Mouse (Mus musculus) thymus, adult 2 months (tissue): ENCODE data around the gene Zfp715. TPM values are rescaled to one million over a fixed set of nuclear protein-coding genes. Genes with fewer than 3 reads are reported as not detected.
A peak's percentile ranks its signal among the peaks of the same experiment; 100 is the strongest.

Source experiments
- DNase-seq: peaks from one replicate; pipeline ENCODE4 v3.0.0; 2021
- H3K27ac ChIP-seq: fragments of 200-500 bp; 2 replicates; pipeline ENCODE4 v1.5.1; 2012; ENCODE audit warnings: low read length, control low read depth; ENCODE audit not compliant: control insufficient read depth, insufficient read depth
- H3K27me3 ChIP-seq: fragments of 200-500 bp; 2 replicates; pipeline ENCODE4 v1.6.1; 2012; ENCODE audit warnings: mild to moderate bottlenecking, low read length, moderate library complexity, mixed read lengths; ENCODE audit not compliant: control insufficient read depth, insufficient read depth
- H3K36me3 ChIP-seq: fragments of 200-500 bp; 2 replicates; pipeline ENCODE4 v1.6.1; 2012; ENCODE audit warnings: mild to moderate bottlenecking, low read length, moderate library complexity; ENCODE audit not compliant: control insufficient read depth, insufficient read depth
- H3K4me1 ChIP-seq: fragments of 200-500 bp; replicated peaks from 2 replicates; pipeline ENCODE4 v1.6.1; 2012; ENCODE audit warnings: low read length; ENCODE audit not compliant: control insufficient read depth, insufficient read depth
- H3K4me3 ChIP-seq: fragments of 200-500 bp; 2 replicates; pipeline ENCODE4 v1.5.1; 2012; ENCODE audit warnings: mild to moderate bottlenecking, low read length, control low read depth, moderate library complexity; ENCODE audit not compliant: control insufficient read depth, insufficient read depth
- CTCF ChIP-seq: fragments of 200-500 bp; IDR thresholded peaks from 2 replicates; pipeline ENCODE4 v1.5.1; 2012; ENCODE audit warnings: mild to moderate bottlenecking, control low read depth, low read length, moderate library complexity, borderline replicate concordance; ENCODE audit not compliant: control insufficient read depth, poor library complexity, insufficient read depth; ENCODE audit errors: extremely low read depth
- POLR2A ChIP-seq: fragments of 200-500 bp; IDR thresholded peaks from 2 replicates; pipeline ENCODE4 v1.6.1; 2012; ENCODE audit warnings: mild to moderate bottlenecking, low read length, control low read depth, moderate library complexity; ENCODE audit not compliant: control insufficient read depth, poor library complexity, insufficient read depth; ENCODE audit errors: extremely low read depth
- WGBS: fragments of 180-500 bp; shearing (Covaris S2); methylation state at CpG from one replicate; pipeline ENCODE4 v1.1.7; 2018; 5-methylcytosine and 5-hydroxymethylcytosine counted together
- polyA plus RNA-seq: library from polyadenylated mRNA; depleted of rRNA; stranded (reverse); fragments of >200 nt; gene quantifications from 2 replicates; pipeline ENCODE4 v1.2.3, GENCODE M21; 2012; rRNA removed

The Zfp715 gene
- 5.6 and 6.7 TPM in 2 replicates for polyA plus RNA-seq

DNA sequence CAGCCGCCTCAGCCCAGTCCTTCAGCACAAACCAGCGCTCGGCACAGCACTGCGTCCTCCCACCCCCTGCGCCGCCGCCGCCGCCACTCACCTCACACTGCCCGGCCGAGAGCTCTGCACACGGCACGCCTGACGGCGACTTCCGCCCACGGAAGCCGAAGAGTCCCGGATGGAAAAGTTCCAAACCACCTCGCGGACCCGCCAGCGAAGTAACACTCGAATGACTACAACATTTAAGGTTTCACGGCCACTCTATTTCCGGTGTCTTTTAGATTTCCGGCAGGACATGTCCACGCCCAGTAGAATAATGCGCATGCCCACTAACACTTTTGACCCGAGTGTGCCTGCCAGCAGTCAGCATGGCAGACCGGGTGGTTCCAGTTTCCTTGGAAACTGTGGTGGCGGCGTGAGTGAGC is at the start of gene Zfp715:
Gene Zfp715, minus strand, starts transcription at position 282 of the 416 bp plus-strand sequence.
- H3K27ac ChIP-seq, result peak within 1 kb of the TSS; percentile 12

DNA sequence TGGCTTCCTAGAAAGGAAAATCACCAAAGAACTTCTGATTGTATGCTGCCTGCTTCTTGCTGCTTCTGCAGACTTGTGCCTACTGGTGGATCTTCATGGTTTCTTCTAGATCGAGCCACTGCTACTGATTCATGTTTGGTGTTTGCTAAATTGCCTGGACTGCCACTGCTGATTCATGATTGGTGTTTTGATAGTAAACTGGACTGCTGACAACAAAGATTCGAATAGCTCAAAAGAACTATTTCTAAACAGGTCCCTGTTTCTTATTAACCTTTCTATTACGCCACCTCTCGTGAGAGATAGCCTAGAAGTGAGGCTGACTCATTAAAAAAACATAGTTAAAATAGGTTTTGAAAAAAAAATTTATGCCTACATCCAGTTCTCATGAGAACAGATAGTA is 48.9 kb upstream of the Zfp715 start:
- 84% methylated on average over 4 of the region's 4 CpGs for WGBS
- TF ChIP-seq CTCF (no peak), POLR2A (no peak)
- Histone ChIP-seq H3K36me3 (no peaks in the 10 kb centered on the region), H3K27me3 (no peaks in the 10 kb centered on the region), H3K4me1 (no peaks in the 10 kb centered on the region), H3K27ac (no peak overlapping the region), H3K4me3 (no peak overlapping the region)
- no peak for DNase-seq

More for the DNA sequence above, at the start of gene Zfp715:
- Histone ChIP-seq H3K27me3 (no peaks in the 10 kb centered on the region), H3K4me1 (0 out of 2 replicates have a peak, but pooled peaks cover 2% of the 10 kb centered on the region), H3K36me3 (peaks cover 6% of the 10 kb centered on the region; the same call in 1 of the 2 replicates), H3K4me3 (peak within 1 kb of the TSS; percentile 84)
- DNase-seq, result peak; percentile 81
- under 1% methylated on average over 33 of the region's 33 CpGs for WGBS
- peak; percentile 45; the same call in 1 of the 2 replicates for TF ChIP-seq POLR2A
- no peak for TF ChIP-seq CTCF

DNA sequence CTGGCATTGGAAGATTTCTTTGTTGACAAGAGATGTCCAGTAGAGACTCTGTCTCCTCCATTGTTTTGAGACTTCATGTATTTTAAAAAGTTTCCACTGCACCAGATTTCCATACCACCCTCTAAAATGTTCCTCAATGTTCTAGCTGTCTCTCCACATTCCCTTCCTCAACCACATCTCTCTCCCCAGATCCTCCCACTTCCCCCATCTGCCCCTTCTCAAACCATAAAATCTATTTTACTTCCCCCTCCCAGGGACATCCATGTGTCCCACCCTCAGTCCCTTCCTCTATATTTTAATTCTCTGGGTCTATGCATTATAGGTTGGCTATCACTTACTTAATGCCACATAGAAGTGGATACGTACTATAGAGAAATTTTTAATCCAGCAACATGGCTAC is 48.3 kb upstream of the Zfp715 start:
- TF ChIP-seq POLR2A, result no peak
- TF ChIP-seq CTCF, result no peak
- WGBS, result 94% methylated on average over 1 of the region's 1 CpGs

DNA sequence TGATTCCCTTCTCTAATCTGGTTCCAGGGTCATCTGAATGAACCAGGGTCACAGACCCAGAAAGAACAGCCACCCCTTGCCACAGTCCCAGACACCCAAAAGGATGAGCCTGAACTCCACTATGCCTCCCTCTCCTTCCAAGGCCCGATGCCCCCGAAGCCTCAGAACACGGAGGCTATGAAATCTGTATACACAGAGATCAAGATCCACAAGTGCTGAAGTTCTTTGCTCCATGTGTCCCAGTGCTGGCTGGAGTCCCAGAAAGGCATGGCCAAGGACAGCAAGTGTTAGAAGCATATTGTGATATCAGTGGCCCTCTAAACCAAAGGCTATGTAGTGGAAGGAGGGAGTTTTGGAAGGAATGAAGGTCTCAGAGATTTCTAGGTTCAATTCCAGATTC is 45.5 kb upstream of the Zfp715 start:
- no peaks in the 10 kb centered on the region for H3K27me3 ChIP-seq
- DNase-seq, result no peak
- no peak overlapping the region for H3K27ac ChIP-seq
- no peaks in the 10 kb centered on the region for H3K4me1 ChIP-seq
- WGBS, result 93% methylated on average over 3 of the region's 3 CpGs
- H3K36me3 ChIP-seq, result no peaks in the 10 kb centered on the region
- TF ChIP-seq POLR2A, result no peak
- TF ChIP-seq CTCF, result no peak
- H3K4me3 ChIP-seq, result no peak overlapping the region

More for the DNA sequence above, 48.3 kb upstream of the Zfp715 start:
- Histone ChIP-seq H3K27ac (no peak overlapping the region), H3K4me1 (no peaks in the 10 kb centered on the region), H3K4me3 (no peak overlapping the region), H3K27me3 (no peaks in the 10 kb centered on the region), H3K36me3 (no peaks in the 10 kb centered on the region)
- no peak for DNase-seq

DNA sequence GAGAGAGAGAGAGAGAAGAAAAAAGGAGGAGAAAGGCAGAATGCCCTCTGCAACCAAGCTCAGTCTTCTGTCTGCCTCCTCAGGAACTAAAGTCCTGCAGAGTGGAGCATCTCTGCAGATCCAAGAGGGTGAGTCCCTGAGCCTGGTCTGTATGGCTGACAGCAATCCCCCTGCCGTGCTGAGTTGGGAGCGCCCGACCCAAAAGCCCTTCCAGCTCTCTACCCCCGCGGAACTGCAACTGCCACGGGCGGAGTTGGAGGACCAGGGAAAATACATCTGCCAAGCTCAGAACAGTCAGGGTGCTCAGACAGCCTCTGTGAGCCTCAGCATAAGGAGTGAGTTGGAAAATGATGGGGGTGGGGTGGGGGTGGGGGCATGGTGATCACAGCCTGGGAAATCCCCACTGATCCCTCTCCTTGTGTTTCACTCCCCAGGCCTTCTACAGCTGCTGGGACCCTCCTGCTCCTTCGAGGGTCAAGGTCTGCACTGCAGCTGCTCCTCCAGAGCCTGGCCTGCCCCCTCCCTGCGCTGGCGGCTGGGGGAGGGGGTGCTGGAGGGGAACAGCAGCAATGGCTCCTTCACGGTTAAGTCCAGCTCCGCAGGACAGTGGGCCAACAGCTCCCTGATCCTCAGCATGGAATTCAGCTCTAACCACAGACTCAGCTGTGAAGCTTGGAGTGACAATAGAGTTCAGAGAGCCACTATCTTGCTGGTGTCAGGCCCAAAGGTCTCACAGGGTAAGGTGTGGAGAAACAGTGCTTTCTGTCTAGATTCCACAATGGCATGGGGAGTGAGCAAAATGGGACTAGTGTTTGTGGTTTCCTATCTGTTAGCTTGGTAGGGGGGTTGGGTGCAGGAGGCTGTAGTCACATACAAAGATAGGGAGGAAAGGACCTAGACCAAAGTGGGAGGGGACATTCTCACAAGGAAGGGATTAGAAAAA is 42.1 kb upstream of the Zfp715 start:
- no peak for TF ChIP-seq POLR2A
- no peak for TF ChIP-seq CTCF
- 66% methylated on average over 12 of the region's 12 CpGs for WGBS
- H3K36me3 ChIP-seq, result no peaks in the 10 kb centered on the region
- no peak overlapping the region for H3K4me3 ChIP-seq
- no peaks in the 10 kb centered on the region for H3K27me3 ChIP-seq
- no peak for DNase-seq
- no peak overlapping the region for H3K27ac ChIP-seq
- H3K4me1 ChIP-seq, result no peaks in the 10 kb centered on the region

DNA sequence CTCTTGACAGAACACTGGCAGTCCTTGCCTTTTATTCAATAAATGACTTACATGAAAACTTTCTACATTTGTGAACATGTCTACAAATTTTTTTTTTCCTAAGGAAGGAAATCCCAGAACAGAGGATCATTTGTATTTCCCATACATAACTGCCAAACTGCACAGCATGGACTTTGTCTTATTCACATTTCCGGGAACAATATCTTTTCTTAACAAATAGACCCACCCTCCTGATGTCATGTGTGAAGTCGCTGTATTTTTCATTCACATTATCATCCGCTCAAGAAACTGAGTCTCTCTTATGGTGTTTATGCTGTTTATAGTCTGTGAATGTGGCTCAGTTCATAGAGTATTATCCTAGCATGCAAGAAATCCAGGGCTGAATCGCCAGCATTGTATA is 40.7 kb upstream of the Zfp715 start:
- no peak for TF ChIP-seq CTCF
- no peak for TF ChIP-seq POLR2A
- 78% methylated on average over 4 of the region's 4 CpGs for WGBS
- Histone ChIP-seq H3K27ac (no peak overlapping the region), H3K36me3 (no peaks in the 10 kb centered on the region), H3K4me3 (no peak overlapping the region), H3K27me3 (no peaks in the 10 kb centered on the region), H3K4me1 (no peaks in the 10 kb centered on the region)
- DNase-seq, result no peak

DNA sequence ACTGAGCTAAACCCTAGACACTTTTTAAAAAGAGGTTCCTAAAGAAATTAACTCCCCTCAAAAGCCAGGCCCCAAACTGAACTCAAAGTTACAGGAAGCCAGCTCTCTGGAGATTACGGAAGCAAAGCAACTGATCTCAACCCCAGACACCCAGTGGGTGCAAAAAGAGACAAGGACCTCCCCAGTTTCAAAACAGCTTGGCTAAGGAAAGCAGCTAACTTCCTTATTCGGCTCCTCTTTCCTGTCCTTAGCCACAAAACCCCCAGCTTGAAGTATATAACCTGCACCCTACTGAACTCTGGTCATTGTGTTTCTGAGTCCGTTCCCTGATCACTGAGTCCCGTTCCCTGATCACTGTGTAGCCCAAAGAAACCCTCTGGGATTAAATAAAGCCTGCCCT is 40.0 kb upstream of the Zfp715 start:
- Histone ChIP-seq H3K4me1 (no peaks in the 10 kb centered on the region), H3K4me3 (no peak overlapping the region), H3K27ac (no peak overlapping the region), H3K27me3 (no peaks in the 10 kb centered on the region), H3K36me3 (no peaks in the 10 kb centered on the region)
- no peak for TF ChIP-seq POLR2A
- no peak for TF ChIP-seq CTCF
- WGBS, result 6% methylated on average over 4 of the region's 4 CpGs
- no peak for DNase-seq
